Mouse (Mus musculus) gastrocnemius, adult 2 months (tissue): ENCODE data around the gene Nol3. TPM values are rescaled to one million over a fixed set of nuclear protein-coding genes. Genes with fewer than 3 reads are reported as not detected.
A peak's percentile ranks its signal among the peaks of the same experiment; 100 is the strongest.

Source experiments
- DNase-seq: peaks from one replicate; pipeline ENCODE4 v3.0.0; 2022
- H3K27ac ChIP-seq: fragments of 200-600 bp; 2 replicates; pipeline ENCODE4 v1.8.1; 2022; ENCODE audit warnings: mild to moderate bottlenecking
- H3K4me3 ChIP-seq: fragments of 200-600 bp; 2 replicates; pipeline ENCODE4 v1.8.1; 2022; ENCODE audit warnings: mild to moderate bottlenecking, moderate library complexity
- CTCF ChIP-seq: fragments of 200-600 bp; IDR thresholded peaks from 2 replicates; pipeline ENCODE4 v1.8.1; 2022; ENCODE audit warnings: antibody characterized with exemption, mild to moderate bottlenecking, moderate library complexity
- intact Hi-C: fragments of 180-260 bp; cut with DNase I; formaldehyde crosslinking; loops from one replicate; pipeline ENCODE4 v1.15.1; 2025
- total RNA-seq, 2 experiments: library from RNA; stranded (reverse); gene quantifications; 2 replicates each; pipeline ENCODE4 v1.2.3; 2021

Nol3 gene
- total RNA-seq, 2 experiments from 2014 or later = 27.9 to 32.4 TPM

- peak overlapping the region; percentile 61 for H3K4me3 ChIP-seq
- H3K27ac ChIP-seq = peak overlapping the region; percentile 91
- intact Hi-C loops = no loop called here
- DNase-seq = no peak
- TF ChIP-seq CTCF = no peak
These were observed 19.3 kb downstream of the Nol3 start for GRCm38 (mm10) chr8:105295256-105295655.

GRCm38 (mm10) chr8:105295895-105296573, 20.1 kb downstream of the Nol3 start, which contains the start of gene Exoc3l:
Exoc3l (minus strand) TSS chr8:105296101.
- no peak for DNase-seq
- no peak for TF ChIP-seq CTCF
- Histone ChIP-seq H3K27ac (peak within 1 kb of the TSS; percentile 91), H3K4me3 (peak within 1 kb of the TSS; percentile 99)
- intact Hi-C loops = no loop called here

GRCm38 (mm10) chr8:105297511-105298192, 21.7 kb downstream of the Nol3 start, which contains the start of gene E2f4:
E2f4 (plus strand) TSS chr8:105297663.
- peak within 1 kb of the TSS; percentile 91 for H3K27ac ChIP-seq
- intact Hi-C loops = loop anchor here (2.0 kb wide), 1 partner anchor 29 kb away; the partner anchor contains the start of genes Lrrc29 and Tmem208
- DNase-seq = peak; percentile 96
- 0 out of 2 replicates have a peak, but pooled peaks have one; percentile 3 for TF ChIP-seq CTCF
- H3K4me3 ChIP-seq = peak within 1 kb of the TSS; percentile 99

- peak overlapping the region; percentile 91 for H3K27ac ChIP-seq
- peak overlapping the region; percentile 99 for H3K4me3 ChIP-seq
- TF ChIP-seq CTCF = no peak
- intact Hi-C loops = loop anchor here (2.0 kb wide), 1 partner anchor 28 kb away; the partner anchor contains the start of genes Lrrc29 and Tmem208
- DNase-seq = peak; percentile 31
These were observed 22.7 kb downstream of the Nol3 start for GRCm38 (mm10) chr8:105298351-105299252.

GRCm38 (mm10) chr8:105299962-105300361, 24.0 kb downstream of the Nol3 start:
- peak; percentile 27 for DNase-seq
- H3K27ac ChIP-seq = no peak overlapping the region
- no peak for TF ChIP-seq CTCF
- intact Hi-C loops = loop anchor here (2.0 kb wide), 1 partner anchor 27 kb away; the partner anchor contains the start of genes Lrrc29 and Tmem208
- no peak overlapping the region for H3K4me3 ChIP-seq

- Histone ChIP-seq H3K4me3 (no peak overlapping the region), H3K27ac (no peak overlapping the region)
- DNase-seq = peak; percentile 11
- intact Hi-C loops = no loop called here
- no peak for TF ChIP-seq CTCF
These were observed 27.5 kb downstream of the Nol3 start for GRCm38 (mm10) chr8:105303396-105303795.

GRCm38 (mm10) chr8:105303874-105304273, 27.9 kb downstream of the Nol3 start:
- no peak overlapping the region for H3K4me3 ChIP-seq
- peak overlapping the region; percentile 78 for H3K27ac ChIP-seq
- TF ChIP-seq CTCF = no peak
- intact Hi-C loops = no loop called here
- DNase-seq = peak; percentile 23

- Histone ChIP-seq H3K27ac (peak overlapping the region; percentile 78), H3K4me3 (no peak overlapping the region; the same call in 1 of the 2 replicates)
- no peak for TF ChIP-seq CTCF
- DNase-seq = peak; percentile 61
- intact Hi-C loops = no loop called here
These were observed 28.6 kb downstream of the Nol3 start for GRCm38 (mm10) chr8:105304325-105305210.

GRCm38 (mm10) chr8:105305211-105306145, 29.5 kb downstream of the Nol3 start, which contains the start of gene Elmo3:
Elmo3 (plus strand) TSS chr8:105305601.
- intact Hi-C loops = no loop called here
- DNase-seq = peak; percentile 62
- Histone ChIP-seq H3K27ac (peak within 1 kb of the TSS; percentile 78), H3K4me3 (peak within 1 kb of the TSS; percentile 70)
- peak; percentile 2; the same call in 1 of the 2 replicates for TF ChIP-seq CTCF

GRCm38 (mm10) chr8:105306146-105306691, 30.3 kb downstream of the Nol3 start:
- H3K4me3 ChIP-seq = peak overlapping the region; percentile 70
- DNase-seq = peak; percentile 14
- intact Hi-C loops = no loop called here
- TF ChIP-seq CTCF = no peak
- peak overlapping the region; percentile 78; the same call in 1 of the 2 replicates for H3K27ac ChIP-seq
